Mouse (Mus musculus) thymus, adult 2 months (tissue): Measurements from ENCODE around the gene 2510009E07Rik.

Source experiments
- CTCF ChIP-seq: fragments of 200-500 bp; IDR thresholded peaks from 2 replicates; pipeline ENCODE4 v1.5.1; 2012; ENCODE audit warnings: mild to moderate bottlenecking, control low read depth, low read length, moderate library complexity, borderline replicate concordance; ENCODE audit not compliant: control insufficient read depth, poor library complexity, insufficient read depth; ENCODE audit errors: extremely low read depth
- POLR2A ChIP-seq: fragments of 200-500 bp; IDR thresholded peaks from 2 replicates; pipeline ENCODE4 v1.6.1; 2012; ENCODE audit warnings: mild to moderate bottlenecking, low read length, control low read depth, moderate library complexity; ENCODE audit not compliant: control insufficient read depth, poor library complexity, insufficient read depth; ENCODE audit errors: extremely low read depth

- TF ChIP-seq CTCF (no peak), POLR2A (no peak)
Observed at GRCm38 (mm10) chr16:21701611-21702313, 7.3 kb upstream of the 2510009E07Rik start.
